Mouse (Mus musculus) heart, adult 2 months (tissue): ENCODE results near the gene Stim1. TPM values are rescaled to one million over a fixed set of nuclear protein-coding genes. Genes with fewer than 3 reads are reported as not detected.

Experiments used
- DNase-seq, 2 experiments: peaks; one replicate each; pipeline ENCODE4 v3.0.0; 2021
- H3K27ac ChIP-seq: fragments of 200-600 bp; 2 replicates; pipeline ENCODE4 v1.8.1; 2022
- H3K27me3 ChIP-seq: fragments of 200-500 bp; 2 replicates; pipeline ENCODE4 v1.6.1; 2012; ENCODE audit warnings: mild to moderate bottlenecking, low read length, inconsistent platforms, mixed read lengths; ENCODE audit not compliant: control insufficient read depth, insufficient read depth
- H3K36me3 ChIP-seq: fragments of 200-500 bp; 2 replicates; pipeline ENCODE4 v1.6.1; 2012; ENCODE audit warnings: low read length, inconsistent platforms; ENCODE audit not compliant: control insufficient read depth, insufficient read depth
- H3K4me1 ChIP-seq: fragments of 200-500 bp; 2 replicates; pipeline ENCODE4 v1.6.1; 2011; ENCODE audit warnings: low read length; ENCODE audit not compliant: control insufficient read depth, insufficient read depth
- H3K4me3 ChIP-seq: fragments of 200-600 bp; 2 replicates; pipeline ENCODE4 v1.8.1; 2022
- H3K79me2 ChIP-seq: fragments of 200-500 bp; replicated peaks from 2 replicates; pipeline ENCODE4 v1.6.1; 2012; ENCODE audit warnings: mild to moderate bottlenecking, inconsistent platforms, low read length, moderate library complexity, mixed read lengths; ENCODE audit not compliant: control insufficient read depth, insufficient read depth
- H3K9ac ChIP-seq: fragments of 200-500 bp; 2 replicates; pipeline ENCODE4 v1.6.1; 2012; ENCODE audit warnings: low read depth, mild to moderate bottlenecking, control low read depth, inconsistent platforms, low read length, mixed read lengths
- CTCF ChIP-seq: fragments of 200-600 bp; IDR thresholded peaks from 2 replicates; pipeline ENCODE4 v1.8.1; 2022; ENCODE audit warnings: antibody characterized with exemption, mild to moderate bottlenecking, moderate library complexity
- EP300 ChIP-seq: fragments of 200-500 bp; IDR thresholded peaks from 2 replicates; pipeline ENCODE4 v1.6.1; 2011; ENCODE audit warnings: low read depth, low read length, control low read depth; ENCODE audit not compliant: insufficient read depth
- POLR2A ChIP-seq: fragments of 200-500 bp; IDR thresholded peaks from 2 replicates; pipeline ENCODE4 v1.6.1; 2011; ENCODE audit warnings: mild to moderate bottlenecking, low read depth, low read length, control low read depth; ENCODE audit not compliant: insufficient read depth
- WGBS: fragments of 180-500 bp; shearing (Covaris S2); methylation state at CpG from one replicate; pipeline ENCODE4 v1.1.7; 2018; 5-methylcytosine and 5-hydroxymethylcytosine counted together
- intact Hi-C: fragments of 180-260 bp; cut with DNase I; formaldehyde crosslinking; loops from one replicate; pipeline ENCODE4 v1.15.1; 2025
- polyA plus RNA-seq: library from polyadenylated mRNA; depleted of rRNA; stranded (reverse); fragments of >200 nt; gene quantifications from 2 replicates; pipeline ENCODE4 v1.2.3, GENCODE M21; 2012
- total RNA-seq, 2 experiments: library from RNA; stranded (reverse); gene quantifications; 2 replicates each; pipeline ENCODE4 v1.2.3; 2021

Stim1 gene
- total and polyA plus RNA-seq, 3 experiments: 22.8 to 24.1 (median 23.9) TPM

GRCm38 (mm10) chr7:102313535-102313863 is 45.9 kb downstream of the Stim1 start:
- TF ChIP-seq POLR2A (no peak), CTCF (no peak), EP300 (no peak)
- intact Hi-C loops: loop anchor here (5.0 kb wide), 1 partner anchor 46 kb away; the partner anchor contains the start of gene Stim1
- Histone ChIP-seq H3K27me3 (no peaks in the 10 kb centered on the region), H3K4me1 (peaks cover 7% of the 10 kb centered on the region), H3K9ac (no peak overlapping the region), H3K4me3 (no peak overlapping the region), H3K27ac (no peak overlapping the region), H3K79me2 (no peaks in the 10 kb centered on the region), H3K36me3 (peaks cover 7% of the 10 kb centered on the region; the same call in 1 of the 2 replicates)
- WGBS: 68% methylated on average over 2 of the region's 2 CpGs
- DNase-seq: no peak

GRCm38 (mm10) chr7:102314107-102314506 is 46.5 kb downstream of the Stim1 start:
- H3K4me3 ChIP-seq: no peak overlapping the region
- WGBS: 35% methylated on average over 1 of the region's 1 CpGs
- intact Hi-C loops: loop anchor here (5.0 kb wide), 1 partner anchor 47 kb away; the partner anchor contains the start of gene Stim1
- H3K4me1 ChIP-seq: peaks cover 7% of the 10 kb centered on the region
- DNase-seq: no peak
- TF ChIP-seq POLR2A: no peak
- no peak for TF ChIP-seq EP300
- no peak for TF ChIP-seq CTCF
- H3K27me3 ChIP-seq: no peaks in the 10 kb centered on the region
- no peak overlapping the region for H3K9ac ChIP-seq
- H3K36me3 ChIP-seq: peaks cover 7% of the 10 kb centered on the region; the same call in 1 of the 2 replicates
- H3K27ac ChIP-seq: no peak overlapping the region
- no peaks in the 10 kb centered on the region for H3K79me2 ChIP-seq

GRCm38 (mm10) chr7:102314908-102315307 is 47.3 kb downstream of the Stim1 start:
- Histone ChIP-seq H3K4me1 (peaks cover 7% of the 10 kb centered on the region), H3K27ac (no peak overlapping the region)
- intact Hi-C loops: loop anchor here (5.0 kb wide), 1 partner anchor 48 kb away; the partner anchor contains the start of gene Stim1

GRCm38 (mm10) chr7:102315435-102315834 is 47.8 kb downstream of the Stim1 start:
- WGBS: 38% methylated on average over 7 of the region's 7 CpGs
- H3K27ac ChIP-seq: no peak overlapping the region

More at GRCm38 (mm10) chr7:102314908-102315307, 47.3 kb downstream of the Stim1 start:
- no peak overlapping the region for H3K9ac ChIP-seq
- H3K79me2 ChIP-seq: no peaks in the 10 kb centered on the region
- no peak for DNase-seq
- H3K27me3 ChIP-seq: no peaks in the 10 kb centered on the region
- H3K36me3 ChIP-seq: peaks cover 7% of the 10 kb centered on the region; the same call in 1 of the 2 replicates
- no peak for TF ChIP-seq CTCF
- no peak for TF ChIP-seq EP300
- no peak for TF ChIP-seq POLR2A
- no peak overlapping the region for H3K4me3 ChIP-seq

GRCm38 (mm10) chr7:102317583-102318168 is 50.1 kb downstream of the Stim1 start:
- Histone ChIP-seq H3K79me2 (no peaks in the 10 kb centered on the region), H3K4me3 (no peak overlapping the region), H3K4me1 (peaks cover 5% of the 10 kb centered on the region), H3K9ac (no peak overlapping the region), H3K36me3 (peaks cover 7% of the 10 kb centered on the region; the same call in 1 of the 2 replicates), H3K27me3 (no peaks in the 10 kb centered on the region), H3K27ac (no peak overlapping the region)
- WGBS: 81% methylated on average over 3 of the region's 3 CpGs
- intact Hi-C loops: no loop called here
- no peak for DNase-seq
- no peak for TF ChIP-seq POLR2A
- no peak for TF ChIP-seq CTCF
- no peak for TF ChIP-seq EP300

More at GRCm38 (mm10) chr7:102315435-102315834, 47.8 kb downstream of the Stim1 start:
- DNase-seq: peak in 1 of 2 experiments; percentile 15
- H3K36me3 ChIP-seq: peaks cover 7% of the 10 kb centered on the region; the same call in 1 of the 2 replicates
- H3K9ac ChIP-seq: no peak overlapping the region
- H3K4me3 ChIP-seq: no peak overlapping the region
- peaks cover 7% of the 10 kb centered on the region for H3K4me1 ChIP-seq
- no peaks in the 10 kb centered on the region for H3K27me3 ChIP-seq
- intact Hi-C loops: no loop called here
- H3K79me2 ChIP-seq: no peaks in the 10 kb centered on the region
- no peak for TF ChIP-seq EP300
- TF ChIP-seq CTCF: no peak
- no peak for TF ChIP-seq POLR2A

GRCm38 (mm10) chr7:102322137-102322536 is 54.5 kb downstream of the Stim1 start:
- no peak overlapping the region for H3K4me3 ChIP-seq
- TF ChIP-seq POLR2A: no peak
- TF ChIP-seq CTCF: no peak
- TF ChIP-seq EP300: no peak
- intact Hi-C loops: no loop called here
- H3K27ac ChIP-seq: no peak overlapping the region
- H3K79me2 ChIP-seq: no peaks in the 10 kb centered on the region
- no peaks in the 10 kb centered on the region for H3K27me3 ChIP-seq
- H3K9ac ChIP-seq: no peak overlapping the region
- 94% methylated on average over 5 of the region's 5 CpGs for WGBS
- no peak for DNase-seq
- no peaks in the 10 kb centered on the region for H3K36me3 ChIP-seq
- H3K4me1 ChIP-seq: no peaks in the 10 kb centered on the region

- H3K4me1 ChIP-seq: no peaks in the 10 kb centered on the region
- TF ChIP-seq CTCF (no peak), POLR2A (no peak)
- DNase-seq: no peak
- no peaks in the 10 kb centered on the region for H3K36me3 ChIP-seq
- intact Hi-C loops: no loop called here
- no peak overlapping the region for H3K4me3 ChIP-seq
- no peaks in the 10 kb centered on the region for H3K79me2 ChIP-seq
- no peak overlapping the region for H3K9ac ChIP-seq
- H3K27me3 ChIP-seq: no peaks in the 10 kb centered on the region
- no peak overlapping the region for H3K27ac ChIP-seq
Measured at GRCm38 (mm10) chr7:102326323-102326722, 58.7 kb downstream of the Stim1 start.
